Mouse (Mus musculus): ENCODE data around the gene Epb41l1.

GRCm38 (mm10) chr2:156402036-156402435 lies 18.7 kb upstream of the Epb41l1 start:
- TF ChIP-seq CTCF (IDR thresholded peaks at IDR 0.05) (no peak), POLR2A (IDR thresholded peaks at IDR 0.05; ENCODE audit: insufficient read depth, low read depth, low read length) (no peak)

Data from heart, adult 2 months (tissue).